Mouse (Mus musculus) natural killer cell, adult 2 months (primary cell): ENCODE results near the gene Nup214.

Source experiments
- DNase-seq, 2 experiments: peaks; one replicate each; pipeline ENCODE4 v3.0.0; 2022; ENCODE audit warnings: low spot score in 2 of 2

The Nup214 gene

DNA sequence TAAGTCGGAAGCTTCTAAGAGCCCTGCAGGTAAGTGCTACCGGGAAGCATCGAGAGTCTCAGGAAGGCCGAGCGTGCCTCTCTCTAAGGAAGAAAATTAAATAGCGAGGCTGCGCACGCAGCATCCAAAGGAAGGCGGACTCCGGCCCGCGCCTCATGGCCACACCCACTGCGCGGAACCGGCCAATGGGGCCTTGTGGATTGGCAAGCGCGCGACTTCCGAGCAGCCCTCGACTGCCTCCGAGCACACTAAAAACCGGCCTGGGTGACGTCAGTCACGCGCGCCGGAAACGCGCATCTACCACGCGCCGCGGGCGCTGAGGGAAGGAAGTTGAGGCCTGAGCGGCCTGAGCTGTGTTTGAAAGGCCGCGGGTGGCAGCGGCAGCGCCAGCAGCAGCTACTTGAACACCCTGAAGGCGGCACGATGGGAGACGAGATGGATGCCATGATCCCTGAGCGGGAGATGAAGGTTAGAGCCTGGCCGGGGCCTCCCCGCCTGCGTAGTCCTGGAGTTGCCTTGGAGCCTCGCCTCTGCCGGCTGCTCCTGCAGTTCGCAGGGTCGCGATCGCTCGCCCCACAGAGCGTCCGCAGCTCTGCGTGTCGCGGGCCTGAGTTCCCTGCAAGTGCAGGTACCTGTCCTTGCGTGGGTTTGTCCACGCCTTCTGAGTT lies at the start of gene Nup214:
Gene Nup214 (plus strand): TSS at position 296 of the 668 bp plus-strand sequence.
- peak; percentile 98 to 99 for DNase-seq

DNA sequence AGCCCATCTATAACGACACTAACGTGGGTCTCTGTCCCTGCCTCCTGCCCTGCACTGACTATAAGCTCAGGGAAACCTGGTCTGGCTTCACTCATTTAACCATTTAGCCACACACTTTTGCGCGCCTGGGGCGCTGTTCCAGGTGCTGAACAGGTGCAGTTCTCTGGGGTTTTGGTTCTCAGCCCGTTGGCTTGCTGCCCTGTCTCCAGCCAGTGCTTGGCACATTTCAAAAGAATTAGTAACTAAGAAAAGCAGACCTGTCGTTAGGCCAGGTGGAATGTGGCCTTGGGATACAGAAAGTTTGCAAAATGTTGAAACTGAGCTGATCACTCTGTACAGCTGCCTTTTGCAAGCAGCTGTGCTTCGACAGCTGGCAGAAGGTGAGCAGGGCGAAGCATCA lies 49.4 kb upstream of the Nup214 start:
- no peak for DNase-seq

GRCm38 (mm10) chr2:31925936-31926335 lies 48.3 kb upstream of the Nup214 start:
- DNase-seq: no peak

GRCm38 (mm10) chr2:31929664-31930063 lies 44.6 kb upstream of the Nup214 start:
- no peak for DNase-seq

DNA sequence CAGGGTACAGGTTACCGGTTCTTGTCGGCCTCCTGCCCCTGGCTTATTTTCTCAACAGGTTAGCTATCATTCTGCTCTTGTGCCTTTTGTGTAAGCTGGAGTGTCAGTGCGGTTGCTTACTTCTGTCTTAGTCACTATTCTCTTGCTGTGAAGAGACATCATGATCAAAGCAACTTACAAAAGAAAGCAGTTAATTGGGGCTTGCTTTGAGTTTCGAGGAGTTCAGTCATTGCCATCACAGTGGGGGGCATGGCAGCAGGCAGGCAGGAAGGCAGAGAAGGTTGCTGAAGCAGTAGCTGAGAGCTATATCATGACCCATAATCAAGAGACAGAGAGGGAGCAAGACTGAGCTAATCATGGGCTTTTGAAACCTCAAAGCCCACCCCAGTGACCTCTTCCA lies 39.7 kb upstream of the Nup214 start:
- DNase-seq: no peak

DNA sequence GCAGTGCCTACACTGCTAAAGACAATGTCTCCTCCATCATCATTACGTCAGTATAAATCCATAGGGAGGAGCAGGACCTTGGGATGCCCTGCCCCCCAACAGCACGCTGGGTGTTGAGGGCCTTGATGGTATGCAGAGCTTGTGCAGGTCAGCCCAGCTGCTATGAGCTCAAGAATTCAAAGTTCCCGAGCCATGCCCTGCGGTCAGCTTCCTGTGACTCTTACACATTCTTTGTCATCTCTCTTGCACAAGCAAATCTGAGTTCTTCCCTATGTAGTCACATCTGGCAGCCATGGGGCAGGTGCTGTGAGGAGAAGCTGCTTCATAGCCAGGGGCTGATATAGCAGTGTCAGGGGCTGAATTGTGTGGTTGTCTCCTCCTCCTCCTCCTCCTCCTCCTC lies 39.2 kb upstream of the Nup214 start:
- no peak for DNase-seq

DNA sequence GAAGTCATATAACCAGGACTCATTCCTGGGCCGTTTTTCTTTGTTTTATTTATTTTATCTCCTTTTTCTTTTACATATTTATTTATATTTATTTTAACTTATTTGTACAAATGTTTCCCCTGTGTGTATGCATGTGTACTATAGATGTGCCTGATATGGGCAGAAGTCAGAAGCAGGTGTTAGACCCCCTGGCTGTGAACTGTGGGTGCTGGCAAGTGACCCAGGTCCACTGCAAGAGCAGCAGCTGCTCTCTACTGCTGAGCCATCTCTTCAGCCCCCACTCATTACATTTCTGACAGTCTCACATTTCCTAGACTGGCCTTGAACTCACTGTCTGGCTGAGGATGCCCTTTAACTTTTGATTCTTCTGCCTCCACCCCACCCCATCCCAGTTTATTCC lies 35.9 kb upstream of the Nup214 start:
- no peak for DNase-seq

DNA sequence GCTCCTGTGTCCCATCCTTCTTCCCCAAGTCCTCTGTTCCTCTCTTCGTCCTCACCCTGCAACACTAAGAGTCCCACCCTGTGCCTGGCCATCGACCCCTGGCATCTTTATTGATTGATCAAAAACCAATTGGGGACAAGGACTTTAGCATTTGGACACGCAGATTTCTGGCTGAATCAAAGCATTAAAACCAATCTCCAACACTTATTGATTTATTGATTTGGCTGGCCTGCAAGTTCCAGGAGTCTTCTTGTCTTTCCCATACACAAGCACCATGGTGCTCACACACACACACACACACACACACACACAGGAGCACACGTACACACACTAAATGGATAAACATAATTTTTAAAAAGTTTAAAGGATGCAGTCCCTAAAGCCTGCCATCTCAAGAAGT lies 31.2 kb upstream of the Nup214 start:
- DNase-seq: no peak

- no peak for DNase-seq
Measured at GRCm38 (mm10) chr2:31945580-31945979, 28.7 kb upstream of the Nup214 start.

DNA sequence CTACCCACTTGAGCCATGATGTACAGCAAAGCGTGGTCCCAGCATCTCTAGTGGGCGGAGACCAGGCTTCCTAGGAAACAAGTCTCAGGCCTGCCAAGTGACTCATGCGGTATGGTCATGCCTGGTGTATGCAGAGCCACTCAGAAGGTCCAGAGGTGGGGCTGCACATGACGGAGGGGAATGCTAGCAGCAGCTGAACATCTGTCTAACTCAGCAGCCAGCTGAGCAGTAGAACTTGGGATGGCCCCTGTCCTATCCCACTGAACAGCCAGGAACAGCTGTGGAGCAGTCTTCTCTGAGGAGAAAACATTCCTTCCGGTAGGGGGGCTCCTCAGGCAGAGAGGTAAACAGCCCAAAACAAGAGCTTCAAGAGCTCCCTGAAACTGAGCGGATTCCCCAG lies 25.8 kb upstream of the Nup214 start:
- no peak for DNase-seq

DNA sequence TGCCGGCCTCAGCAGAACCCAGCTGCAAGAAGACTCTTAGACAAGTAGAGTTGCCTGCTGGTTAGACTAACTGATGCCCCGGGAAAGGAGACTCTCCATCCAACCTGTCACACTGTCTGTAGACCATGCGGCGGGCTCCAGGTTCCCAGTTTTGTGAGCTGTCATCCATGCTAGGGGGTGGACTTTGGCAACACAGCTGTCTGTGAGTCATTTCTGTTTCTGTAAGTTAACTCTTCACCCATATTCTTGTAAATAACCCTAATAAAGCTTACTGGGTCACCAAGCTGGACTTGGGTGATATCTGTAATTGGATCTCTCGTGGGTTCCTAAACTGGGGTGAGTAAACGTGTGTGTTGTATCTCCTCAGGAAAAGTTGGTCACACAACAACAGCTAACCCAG lies 25.4 kb upstream of the Nup214 start:
- DNase-seq: no peak

DNA sequence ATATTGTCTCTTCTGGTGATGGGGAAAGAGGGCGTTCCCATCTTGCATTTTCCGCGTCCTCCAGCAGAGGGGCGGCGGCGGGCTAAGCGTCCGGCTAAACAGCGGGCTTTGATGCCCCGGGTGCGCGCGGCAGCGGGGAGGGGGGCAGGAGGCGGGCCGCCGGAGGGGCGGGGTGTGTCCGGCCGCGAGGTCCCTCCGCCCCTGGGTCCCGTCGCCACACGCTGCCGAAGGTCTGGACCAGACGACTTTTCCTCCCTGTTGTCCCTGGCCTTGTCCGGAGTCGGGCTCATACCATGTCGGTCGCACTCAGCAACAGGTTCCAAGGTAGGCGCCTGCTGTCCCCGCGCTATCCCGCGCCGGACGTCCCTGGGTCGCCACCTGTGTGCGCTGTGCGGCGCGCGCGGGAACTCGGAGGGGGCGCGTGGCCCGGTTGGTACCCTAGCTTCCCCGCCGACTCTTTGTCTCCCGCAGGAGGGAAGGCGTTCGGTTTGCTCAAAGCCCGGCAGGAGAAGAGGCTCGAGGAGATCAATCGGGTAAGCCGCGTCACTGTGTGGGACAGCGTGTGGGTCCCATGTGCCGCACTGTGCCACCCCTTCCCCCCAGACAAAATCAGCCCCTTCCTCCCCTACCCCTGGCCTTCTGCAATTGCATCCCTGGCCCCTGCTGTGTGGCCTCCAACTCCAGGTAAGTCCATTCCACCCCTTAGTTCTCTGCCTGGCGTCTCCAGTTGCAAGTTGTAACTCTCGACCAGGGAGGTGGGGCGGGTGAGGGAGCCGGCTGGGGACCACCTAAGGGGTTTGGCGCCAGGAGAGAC lies 24.0 kb upstream of the Nup214 start, which contains the start of gene Aif1l:
Gene Aif1l (plus strand): TSS at position 82 of the 814 bp plus-strand sequence.
- DNase-seq: peak; percentile 41 to 44

GRCm38 (mm10) chr2:31950966-31951365 lies 23.3 kb upstream of the Nup214 start:
- DNase-seq: no peak

- DNase-seq: no peak
Measured at GRCm38 (mm10) chr2:31952236-31952635, 22.0 kb upstream of the Nup214 start.

DNA sequence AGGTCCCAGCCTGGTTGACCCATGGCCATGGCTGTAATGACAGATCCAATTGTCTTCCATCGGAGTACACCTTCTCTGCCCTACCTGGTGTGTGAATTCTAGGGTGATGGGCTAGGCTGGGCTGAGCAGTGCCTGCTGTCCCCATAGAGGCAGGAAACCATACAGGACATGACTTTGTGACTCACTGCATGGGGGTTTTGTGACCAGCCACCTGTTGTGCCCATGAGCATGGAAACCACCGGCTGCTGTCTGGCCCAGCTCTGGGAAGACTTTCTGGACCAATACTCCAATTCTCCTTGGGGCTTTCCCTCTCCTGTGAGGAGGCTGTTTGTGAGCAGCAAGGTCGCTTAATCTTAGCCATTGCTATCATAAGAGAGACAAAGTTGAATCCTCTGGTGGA lies 21.5 kb upstream of the Nup214 start:
- DNase-seq: no peak

DNA sequence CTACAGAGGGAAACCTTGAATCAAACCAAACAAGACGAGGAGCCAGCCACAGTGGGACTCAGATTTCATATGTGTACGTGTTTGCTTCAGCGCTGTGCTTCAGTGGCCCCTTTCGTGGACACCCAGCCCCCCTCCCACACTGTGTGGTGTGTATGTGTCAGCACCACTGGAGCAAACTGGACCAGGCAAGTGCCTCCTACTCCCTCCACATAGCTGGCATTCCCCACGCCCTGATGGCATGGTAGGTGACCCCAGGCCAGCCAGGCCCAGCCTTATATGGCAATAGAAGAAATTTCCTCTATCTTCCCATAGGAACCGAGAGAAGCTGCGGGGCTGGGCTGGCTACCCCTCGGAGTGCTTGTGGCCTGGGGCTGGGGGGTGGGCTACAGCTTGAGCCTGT lies 20.5 kb upstream of the Nup214 start:
- DNase-seq: no peak

DNA sequence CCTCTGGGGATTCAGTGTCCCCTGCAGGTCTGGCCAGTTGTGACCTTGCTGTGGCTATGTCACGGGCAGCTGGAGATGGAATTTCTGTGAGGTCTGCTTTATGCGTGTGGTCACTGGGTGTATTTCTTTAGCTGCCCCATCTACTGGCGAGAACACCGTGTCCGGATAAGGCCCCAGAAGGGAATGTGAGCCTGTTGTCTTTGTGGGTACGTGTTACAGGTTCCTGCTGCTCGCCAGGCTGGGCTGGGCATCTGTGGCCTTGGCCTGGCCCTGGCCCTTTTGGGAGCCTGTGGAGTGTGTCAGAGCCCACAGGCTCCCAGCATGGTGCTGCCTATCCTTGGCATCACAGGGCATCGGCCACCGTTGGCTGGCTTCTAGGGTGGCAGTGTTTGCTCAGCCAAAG lies 19.5 kb upstream of the Nup214 start:
- no peak for DNase-seq

DNA sequence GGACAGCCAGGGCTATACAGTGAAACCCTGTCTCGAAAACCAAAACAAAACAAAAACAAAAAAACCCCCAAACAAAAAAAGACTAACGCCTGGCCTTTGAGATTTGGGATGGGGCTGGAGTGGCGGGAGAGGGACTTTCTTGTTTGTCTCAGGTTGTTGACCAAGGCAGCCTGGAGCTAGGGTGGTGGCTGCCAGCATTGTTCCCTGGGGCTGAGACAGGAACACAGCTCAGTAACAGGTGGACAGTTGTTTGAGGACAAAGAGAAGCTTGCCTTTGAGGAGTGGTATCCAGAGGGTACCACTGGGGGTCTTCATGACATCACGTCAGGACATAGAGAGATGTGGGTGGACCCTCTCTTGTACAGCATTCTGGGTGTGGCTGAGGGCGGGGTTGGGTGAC lies 18.6 kb upstream of the Nup214 start:
- no peak for DNase-seq

GRCm38 (mm10) chr2:31957211-31957610 lies 17.0 kb upstream of the Nup214 start:
- no peak for DNase-seq

DNA sequence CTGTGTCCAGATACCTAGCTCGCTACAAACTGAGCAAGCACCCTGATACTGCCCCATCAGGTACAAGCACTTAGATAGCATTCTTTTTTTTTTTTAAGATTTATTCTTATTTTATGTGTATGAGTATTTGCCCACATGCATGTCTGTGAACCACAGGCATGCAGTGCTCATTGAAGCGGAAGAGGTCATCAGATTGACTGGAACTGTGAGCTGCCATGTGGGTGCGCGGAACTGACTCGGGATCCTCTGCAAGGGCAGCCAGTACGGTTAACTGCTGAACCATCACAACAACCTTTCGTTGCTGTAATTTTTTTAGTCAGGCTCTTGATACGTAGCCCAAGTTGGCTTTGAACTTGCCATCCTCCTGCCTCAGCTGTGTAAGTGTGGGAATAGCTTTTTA lies 13.2 kb upstream of the Nup214 start:
- no peak for DNase-seq

DNA sequence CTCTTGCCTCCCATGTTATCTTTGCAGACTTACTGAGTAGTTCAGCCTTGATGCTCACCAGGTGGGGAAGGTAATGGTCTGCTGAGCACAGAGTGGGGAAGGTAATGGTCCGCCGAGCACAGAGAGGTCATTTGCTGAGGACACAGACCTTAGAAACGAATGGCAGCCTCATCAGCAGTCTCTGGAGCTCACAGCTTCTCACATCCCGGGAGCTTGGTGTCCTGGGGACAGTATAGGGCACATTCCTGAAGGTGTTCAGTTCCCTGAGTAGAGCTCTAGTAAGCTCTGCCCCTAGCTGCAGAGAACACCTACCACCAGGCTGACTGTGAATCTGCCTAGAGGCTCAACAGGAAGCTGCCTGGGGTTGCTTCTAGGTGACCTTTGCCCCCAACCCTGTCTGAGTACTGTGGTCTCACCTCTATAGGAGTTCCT lies 12.4 kb upstream of the Nup214 start:
- no peak for DNase-seq

GRCm38 (mm10) chr2:31962501-31963224 lies 11.6 kb upstream of the Nup214 start:
- no peak for DNase-seq

DNA sequence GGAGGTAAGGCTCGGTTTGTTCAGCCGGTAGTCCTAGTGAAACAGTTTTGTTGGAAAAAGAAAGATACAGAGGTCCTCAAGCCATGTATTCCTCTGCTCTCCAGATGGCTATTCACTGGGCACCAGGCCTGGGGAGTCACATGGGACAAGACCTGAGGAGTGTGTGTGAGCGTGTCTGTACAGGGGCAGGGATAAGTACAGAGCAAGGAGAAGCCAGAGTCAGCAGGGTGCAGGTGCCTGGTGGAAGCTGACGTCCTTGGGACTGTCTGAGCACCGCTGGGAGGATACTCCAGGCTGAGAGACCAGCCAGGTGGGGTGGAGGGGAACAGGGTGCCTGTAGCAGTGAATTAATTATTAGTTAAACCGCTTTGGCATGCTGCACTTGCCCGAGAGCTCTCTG lies 10.7 kb upstream of the Nup214 start:
- no peak for DNase-seq
